Mouse (Mus musculus) neural tube, embryonic 14.5 days (tissue): ENCODE results near the gene Kdelr3. TPM values are rescaled to one million over a fixed set of nuclear protein-coding genes. Genes with fewer than 3 reads are reported as not detected.

Experiments
- ATAC-seq: fragments of 200-750 bp; cut with Nextera tagmentation; 2 replicates; pipeline ENCODE4 v1.8.0; 2017; ENCODE audit warnings: low read depth, mild to moderate bottlenecking, moderate TSS enrichment, moderate library complexity
- H3K27ac ChIP-seq: fragments of 300-500 bp; sonication (generic); 2 replicates; pipeline ENCODE4 v1.5.1; 2014; ENCODE audit warnings: low read depth, mild to moderate bottlenecking, control low read depth, low read length, moderate library complexity, mixed read lengths
- H3K27me3 ChIP-seq: fragments of 300-500 bp; sonication (generic); 2 replicates; pipeline ENCODE4 v1.6.1; 2014; ENCODE audit warnings: low read length; ENCODE audit not compliant: control insufficient read depth, insufficient read depth
- H3K36me3 ChIP-seq: fragments of 300-500 bp; sonication (generic); 2 replicates; pipeline ENCODE4 v1.6.1; 2014; ENCODE audit warnings: low read length, mixed read lengths; ENCODE audit not compliant: control insufficient read depth, insufficient read depth
- H3K4me1 ChIP-seq: fragments of 300-500 bp; sonication (generic); 2 replicates; pipeline ENCODE4 v1.6.1; 2014; ENCODE audit warnings: low read length; ENCODE audit not compliant: control insufficient read depth, insufficient read depth
- H3K4me2 ChIP-seq: fragments of 300-500 bp; sonication (generic); 2 replicates; pipeline ENCODE4 v1.6.1; 2014; ENCODE audit warnings: mild to moderate bottlenecking, low read depth, low read length, control low read depth
- H3K4me3 ChIP-seq: fragments of 300-500 bp; sonication (generic); 2 replicates; pipeline ENCODE4 v1.5.1; 2014; ENCODE audit warnings: low read depth, low read length, control low read depth, mixed read lengths
- H3K9ac ChIP-seq: fragments of 300-500 bp; sonication (generic); replicated peaks from 2 replicates; pipeline ENCODE4 v1.6.1; 2014; ENCODE audit warnings: low read depth, mild to moderate bottlenecking, control low read depth, low read length, mixed read lengths
- H3K9me3 ChIP-seq: fragments of 300-500 bp; sonication (generic); 2 replicates; pipeline ENCODE4 v1.6.1; 2016; ENCODE audit warnings: low read length; ENCODE audit not compliant: control insufficient read depth
- WGBS: fragments of 180-500 bp; shearing (Covaris S2); extraction: QIAGEN DNeasy Blood & Tissue Kit; methylation state at CpG from one replicate; pipeline ENCODE4 v1.1.7; 2014; 5-methylcytosine and 5-hydroxymethylcytosine counted together
- polyA plus RNA-seq: library from polyadenylated mRNA; unstranded; fragments of >200 nt; fragmentation: Nextera tagmentation; extraction: Ambion mirVana; gene quantifications from 2 replicates; pipeline ENCODE4 v1.2.1, GENCODE M21; 2014

Kdelr3 gene
- 3.9 and 11.6 TPM in 2 replicates for polyA plus RNA-seq

- Histone ChIP-seq H3K9ac (0 out of 2 replicates have a peak within 1 kb of the TSS, but pooled peaks have one; percentile 25), H3K27me3 (peaks cover 48% of the 10 kb centered on the region)
These were observed at the start of gene Kdelr3 for GRCm38 (mm10) chr15:79516171-79517096. Kdelr3 (plus strand) TSS chr15:79516411.

GRCm38 (mm10) chr15:79466601-79467286 lies 49.5 kb upstream of the Kdelr3 start:
- no peaks in the 10 kb centered on the region for H3K36me3 ChIP-seq
- no peak overlapping the region for H3K4me2 ChIP-seq
- no peaks in the 10 kb centered on the region for H3K4me1 ChIP-seq
- H3K4me3 ChIP-seq = no peak overlapping the region
- H3K9me3 ChIP-seq = no peaks in the 10 kb centered on the region
- 6% methylated on average over 18 of the region's 18 CpGs for WGBS
- no peak overlapping the region for H3K27ac ChIP-seq
- peak; percentile 80; the same call in 1 of the 2 replicates for ATAC-seq
- no peak overlapping the region for H3K9ac ChIP-seq
- H3K27me3 ChIP-seq = no peaks in the 10 kb centered on the region

More at GRCm38 (mm10) chr15:79516171-79517096, at the start of gene Kdelr3:
- Histone ChIP-seq H3K4me1 (peaks cover 15% of the 10 kb centered on the region; the same call in 1 of the 2 replicates), H3K36me3 (no peaks in the 10 kb centered on the region), H3K9me3 (no peaks in the 10 kb centered on the region), H3K27ac (no peak within 1 kb of the TSS), H3K4me3 (peak within 1 kb of the TSS; percentile 34), H3K4me2 (peak within 1 kb of the TSS; percentile 68)
- WGBS = 1% methylated on average over 70 of the region's 71 CpGs
- no peak for ATAC-seq

- no peaks in the 10 kb centered on the region for H3K9me3 ChIP-seq
- ATAC-seq = no peak
- H3K9ac ChIP-seq = no peak overlapping the region
- no peak overlapping the region for H3K4me3 ChIP-seq
- no peaks in the 10 kb centered on the region for H3K27me3 ChIP-seq
- no peaks in the 10 kb centered on the region for H3K4me1 ChIP-seq
- no peak overlapping the region for H3K27ac ChIP-seq
- 69% methylated on average over 5 of the region's 5 CpGs for WGBS
- H3K4me2 ChIP-seq = no peak overlapping the region
- H3K36me3 ChIP-seq = no peaks in the 10 kb centered on the region
These were observed 46.6 kb upstream of the Kdelr3 start for GRCm38 (mm10) chr15:79469577-79469976.

- Histone ChIP-seq H3K36me3 (no peaks in the 10 kb centered on the region), H3K27me3 (no peaks in the 10 kb centered on the region), H3K4me2 (peak overlapping the region; percentile 4; the same call in 1 of the 2 replicates), H3K9ac (no peak overlapping the region), H3K9me3 (no peaks in the 10 kb centered on the region), H3K27ac (no peak overlapping the region), H3K4me3 (peak overlapping the region; percentile 7; the same call in 1 of the 2 replicates), H3K4me1 (no peaks in the 10 kb centered on the region)
- WGBS = 25% methylated on average over 17 of the region's 17 CpGs
- ATAC-seq = no peak
These were observed 45.6 kb upstream of the Kdelr3 start for GRCm38 (mm10) chr15:79470583-79470982.

- Histone ChIP-seq H3K4me3 (no peak overlapping the region), H3K27ac (no peak overlapping the region), H3K36me3 (no peaks in the 10 kb centered on the region), H3K4me1 (no peaks in the 10 kb centered on the region), H3K9me3 (no peaks in the 10 kb centered on the region), H3K27me3 (no peaks in the 10 kb centered on the region), H3K9ac (no peak overlapping the region), H3K4me2 (peak overlapping the region; percentile 4; the same call in 1 of the 2 replicates)
- ATAC-seq = no peak
- 58% methylated on average over 10 of the region's 10 CpGs for WGBS
These were observed 45.1 kb upstream of the Kdelr3 start for GRCm38 (mm10) chr15:79471095-79471494.

- Histone ChIP-seq H3K9me3 (no peaks in the 10 kb centered on the region), H3K9ac (no peak overlapping the region), H3K36me3 (no peaks in the 10 kb centered on the region), H3K4me3 (no peak overlapping the region), H3K4me2 (no peak overlapping the region), H3K4me1 (no peaks in the 10 kb centered on the region), H3K27me3 (no peaks in the 10 kb centered on the region), H3K27ac (no peak overlapping the region)
- ATAC-seq = no peak
- 92% methylated on average over 5 of the region's 5 CpGs for WGBS
These were observed 43.2 kb upstream of the Kdelr3 start for GRCm38 (mm10) chr15:79473042-79473441.

- no peak overlapping the region for H3K4me2 ChIP-seq
- H3K9ac ChIP-seq = no peak overlapping the region
- no peaks in the 10 kb centered on the region for H3K36me3 ChIP-seq
- no peak overlapping the region for H3K27ac ChIP-seq
- H3K9me3 ChIP-seq = no peaks in the 10 kb centered on the region
- ATAC-seq = no peak
- H3K4me3 ChIP-seq = no peak overlapping the region
- no peaks in the 10 kb centered on the region for H3K27me3 ChIP-seq
- WGBS = 60% methylated on average over 12 of the region's 12 CpGs
- no peaks in the 10 kb centered on the region for H3K4me1 ChIP-seq
These were observed 42.4 kb upstream of the Kdelr3 start for GRCm38 (mm10) chr15:79473638-79474355.

- Histone ChIP-seq H3K27ac (no peak overlapping the region), H3K9ac (no peak overlapping the region), H3K4me3 (no peak overlapping the region), H3K9me3 (no peaks in the 10 kb centered on the region), H3K36me3 (no peaks in the 10 kb centered on the region), H3K27me3 (no peaks in the 10 kb centered on the region), H3K4me1 (no peaks in the 10 kb centered on the region), H3K4me2 (no peak overlapping the region)
- WGBS = 52% methylated on average over 6 of the region's 6 CpGs
- ATAC-seq = no peak
These were observed 39.0 kb upstream of the Kdelr3 start for GRCm38 (mm10) chr15:79477227-79477626.
